Mouse (Mus musculus): ENCODE results near the gene Asic4.

GRCm38 (mm10) chr1:75487405-75488161, 37.3 kb downstream of the Asic4 start:
- TF ChIP-seq CEBPB (IDR thresholded peaks at IDR 0.05; ENCODE audit: low read depth) (no peak), MYOG (IDR thresholded peaks at IDR 0.05; ENCODE audit: control insufficient read depth, extremely low read depth, insufficient read length) (no peak), MAX (IDR thresholded peaks at IDR 0.05) (peak; percentile 28), CTCF (IDR thresholded peaks at IDR 0.05; ENCODE audit: control insufficient read depth, insufficient read depth, insufficient read length) (peak; percentile 10), USF1 (IDR thresholded peaks at IDR 0.05; ENCODE audit: low read depth) (no peak)

Data from C2C12 (cell line).